Mouse (Mus musculus) bone marrow macrophage, adult 2 months (primary cell): Measurements from ENCODE around the gene Shb.

Experiments used
- CTCF ChIP-seq: IDR thresholded peaks from 2 replicates; pipeline ENCODE4 v1.5.1; 2012; ENCODE audit warnings: low read depth, mild to moderate bottlenecking, low read length, moderate library complexity
- POLR2A ChIP-seq: IDR thresholded peaks from 2 replicates; pipeline ENCODE4 v1.6.1; 2012; ENCODE audit warnings: mild to moderate bottlenecking, low read depth, low read length, borderline replicate concordance

GRCm38 (mm10) chr4:45402878-45403498, 129.3 kb downstream of the Shb start:
- TF ChIP-seq CTCF (no peak), POLR2A (no peak)
